Mouse (Mus musculus): Measurements from ENCODE around the gene Zbtb14. TPM values are rescaled to one million over a fixed set of nuclear protein-coding genes. Genes with fewer than 3 reads are reported as not detected.

Gene Zbtb14
- polyA plus RNA-seq, 2 experiments from 2014 or later: 13.7 to 13.9 TPM

Other genes with a start within 250 kb of the Zbtb14 start
- gene Akain1, start 56.3 kb downstream of the Zbtb14 start, polyA plus RNA-seq (2017; shearing (Covaris generic)): not detected

Measured in activated CD4-positive, CD25-positive, alpha-beta regulatory T cell, adult 4 months (primary cell).